Mouse (Mus musculus) forebrain, embryonic 14.5 days (tissue): ENCODE measurements around the gene Aff3. TPM values are rescaled to one million over a fixed set of nuclear protein-coding genes. Genes with fewer than 3 reads are reported as not detected.

ENCODE experiments used
- ATAC-seq: fragments of 200-750 bp; cut with Nextera tagmentation; 2 replicates; pipeline ENCODE4 v1.8.0; 2017; ENCODE audit warnings: mild to moderate bottlenecking, moderate library complexity
- DNase-seq: peaks from one replicate; pipeline ENCODE4 v3.0.0-alpha.2; 2015; ENCODE audit warnings: low spot score
- H3K27ac ChIP-seq: fragments of 300-500 bp; sonication (generic); 2 replicates; pipeline ENCODE4 v1.5.1; 2014; ENCODE audit warnings: low read depth, mild to moderate bottlenecking, control low read depth, low read length, moderate library complexity
- H3K27me3 ChIP-seq: fragments of 300-500 bp; sonication (generic); replicated peaks from 2 replicates; pipeline ENCODE4 v1.6.1; 2014; ENCODE audit warnings: low read length, control low read depth, mixed read lengths; ENCODE audit not compliant: control insufficient read depth, insufficient read depth
- H3K36me3 ChIP-seq: fragments of 300-500 bp; sonication (generic); 2 replicates; pipeline ENCODE4 v1.6.1; 2014; ENCODE audit warnings: low read length, control low read depth; ENCODE audit not compliant: control insufficient read depth, insufficient read depth
- H3K4me1 ChIP-seq: fragments of 300-500 bp; sonication (generic); 2 replicates; pipeline ENCODE4 v1.6.1; 2014; ENCODE audit warnings: antibody characterized with exemption, low read length, control low read depth; ENCODE audit not compliant: control insufficient read depth, insufficient read depth
- H3K4me2 ChIP-seq: fragments of 300-500 bp; sonication (generic); 2 replicates; pipeline ENCODE4 v1.6.1; 2014; ENCODE audit warnings: mild to moderate bottlenecking, control low read depth, low read length
- H3K4me3 ChIP-seq: fragments of 300-500 bp; sonication (generic); 2 replicates; pipeline ENCODE4 v1.5.1; 2014; ENCODE audit warnings: low read depth, low read length, control low read depth
- H3K9ac ChIP-seq: fragments of 300-500 bp; sonication (generic); 2 replicates; pipeline ENCODE4 v1.6.1; 2014; ENCODE audit warnings: mild to moderate bottlenecking, low read length, control low read depth, moderate library complexity
- H3K9me3 ChIP-seq: fragments of 300-500 bp; sonication (generic); replicated peaks from 2 replicates; pipeline ENCODE4 v1.6.1; 2016; ENCODE audit warnings: low read length, control low read depth, mixed read lengths; ENCODE audit not compliant: control insufficient read depth
- WGBS: fragments of 180-500 bp; shearing (Covaris S2); extraction: QIAGEN DNeasy Blood & Tissue Kit; methylation state at CpG from one replicate; pipeline ENCODE4 v1.1.7; 2014; 5-methylcytosine and 5-hydroxymethylcytosine counted together
- polyA plus RNA-seq: library from polyadenylated mRNA; unstranded; fragments of >200 nt; fragmentation: Nextera tagmentation; extraction: Ambion mirVana; gene quantifications from 2 replicates; pipeline ENCODE4 v1.2.1, GENCODE M21; 2014

Aff3 gene
- polyA plus RNA-seq, 1 experiment from 2014 or later, result 15.5 TPM

DNA sequence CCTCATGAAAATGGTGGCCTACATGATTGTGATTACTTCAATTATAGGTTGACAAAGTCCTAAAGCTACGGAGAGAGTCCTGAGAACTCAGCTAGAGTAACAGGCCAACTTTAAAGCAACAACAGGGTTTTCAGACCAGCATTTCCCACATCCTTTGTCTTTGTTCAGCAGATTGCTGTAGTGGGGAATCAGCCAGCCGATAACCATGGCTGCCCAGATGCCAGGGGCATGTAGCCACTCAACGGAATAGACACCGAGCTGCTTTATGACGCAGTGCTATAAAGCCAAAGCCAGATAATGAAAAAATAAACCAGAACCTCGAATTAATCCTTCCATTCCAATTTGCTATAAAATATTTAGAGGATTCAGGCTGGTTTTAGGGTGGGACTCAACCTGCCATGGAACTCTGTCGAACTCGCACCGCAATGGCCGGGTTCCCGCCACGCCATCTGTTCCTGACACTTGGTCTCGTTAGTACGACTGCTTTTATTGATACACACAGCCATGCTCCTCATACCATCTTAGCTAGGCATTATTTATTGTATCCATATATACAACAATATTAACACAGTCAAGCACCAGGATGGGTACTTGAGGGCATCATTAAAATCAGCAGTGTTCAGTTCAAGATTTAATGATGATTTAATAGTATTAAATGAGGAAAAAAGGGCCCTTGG, 297.2 kb downstream of the Aff3 start:
- Histone ChIP-seq H3K27ac (no peak overlapping the region), H3K4me2 (no peak overlapping the region), H3K9me3 (no peaks in the 10 kb centered on the region), H3K4me3 (no peak overlapping the region), H3K4me1 (peaks cover 11% of the 10 kb centered on the region), H3K9ac (no peak overlapping the region), H3K27me3 (no peaks in the 10 kb centered on the region), H3K36me3 (no peaks in the 10 kb centered on the region)
- peak; percentile 43 for DNase-seq
- WGBS, result 78% methylated on average over 14 of the region's 14 CpGs
- ATAC-seq, result no peak

DNA sequence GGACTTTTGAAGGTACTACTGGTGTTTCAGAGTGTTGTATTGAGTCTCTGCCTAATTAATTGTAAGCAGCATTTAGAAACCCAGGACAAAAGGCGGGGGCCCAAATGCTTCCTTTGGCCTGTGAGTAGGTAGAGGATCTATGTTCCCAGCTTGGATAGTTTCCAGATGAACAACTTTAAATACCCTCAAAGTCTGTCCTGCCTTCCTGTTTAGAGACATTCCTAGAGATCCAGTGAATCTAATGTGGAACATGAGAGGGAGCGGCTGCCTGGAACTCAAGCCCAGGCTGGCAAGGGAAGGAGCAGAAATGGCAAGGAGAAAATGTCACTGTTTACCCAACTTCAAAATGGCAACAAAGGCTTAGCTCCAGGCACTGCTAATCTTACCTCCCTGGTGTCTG, 300.9 kb downstream of the Aff3 start:
- Histone ChIP-seq H3K27ac (no peak overlapping the region), H3K4me3 (no peak overlapping the region), H3K9ac (no peak overlapping the region), H3K4me2 (no peak overlapping the region), H3K9me3 (no peaks in the 10 kb centered on the region), H3K27me3 (no peaks in the 10 kb centered on the region), H3K36me3 (no peaks in the 10 kb centered on the region), H3K4me1 (peaks cover 13% of the 10 kb centered on the region)
- WGBS, result 22% methylated on average over 2 of the region's 2 CpGs
- ATAC-seq (no peak), DNase-seq (peak; percentile 19)

DNA sequence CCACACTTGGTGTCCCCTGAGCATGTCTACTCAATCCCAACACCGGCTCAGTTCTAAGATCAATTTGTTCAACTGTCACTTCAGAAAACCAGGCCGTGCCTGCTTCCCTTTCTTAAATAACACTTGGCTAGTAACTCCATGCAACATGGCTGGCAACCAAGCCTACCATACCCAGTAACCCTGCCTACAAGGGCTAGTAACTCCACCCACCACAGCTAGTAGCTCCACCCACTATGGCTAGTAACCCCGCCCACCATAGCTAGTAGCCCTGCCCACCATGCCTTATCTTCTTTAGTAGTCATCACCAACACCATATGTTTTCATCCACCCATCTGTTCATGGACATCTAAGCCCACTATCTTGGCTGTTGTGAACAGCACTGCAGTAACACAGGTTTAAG, 302.5 kb downstream of the Aff3 start:
- Histone ChIP-seq H3K36me3 (no peaks in the 10 kb centered on the region), H3K9ac (no peak overlapping the region), H3K4me1 (peaks cover 9% of the 10 kb centered on the region; the same call in 1 of the 2 replicates), H3K9me3 (no peaks in the 10 kb centered on the region), H3K4me3 (no peak overlapping the region), H3K4me2 (no peak overlapping the region), H3K27ac (no peak overlapping the region), H3K27me3 (no peaks in the 10 kb centered on the region)
- 96% methylated on average over 3 of the region's 3 CpGs for WGBS
- DNase-seq, result no peak
- ATAC-seq, result no peak

DNA sequence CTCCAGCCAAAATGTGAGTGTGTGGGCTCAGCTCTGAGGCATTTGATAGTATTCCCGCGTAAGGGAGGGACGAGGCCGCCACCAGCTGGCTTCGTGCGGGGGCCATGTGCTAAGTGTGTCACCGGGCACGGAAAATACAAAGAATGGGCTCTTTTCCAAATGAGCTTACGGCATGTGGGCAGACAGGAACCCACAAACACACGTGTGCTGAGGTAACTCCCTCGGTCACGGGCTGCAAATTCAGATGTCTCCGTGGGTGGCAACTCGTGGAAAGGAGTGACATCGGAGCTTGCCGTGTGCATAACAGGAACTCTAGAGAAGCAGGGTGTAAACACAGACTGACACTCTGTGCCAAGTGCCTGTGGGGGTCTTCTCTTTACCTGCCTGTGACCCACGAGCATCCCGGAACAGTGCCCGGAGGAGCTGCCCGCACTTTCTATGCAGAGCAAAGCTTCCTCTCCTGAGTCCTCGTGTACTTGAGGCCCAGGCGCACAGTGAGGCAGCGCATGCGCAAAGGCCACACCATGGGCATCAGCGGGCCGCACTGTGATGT, 305.9 kb downstream of the Aff3 start:
- H3K36me3 ChIP-seq, result no peaks in the 10 kb centered on the region
- H3K4me2 ChIP-seq, result no peak overlapping the region
- H3K27ac ChIP-seq, result no peak overlapping the region
- no peaks in the 10 kb centered on the region for H3K27me3 ChIP-seq
- H3K9ac ChIP-seq, result no peak overlapping the region
- peaks cover 5% of the 10 kb centered on the region; the same call in 1 of the 2 replicates for H3K4me1 ChIP-seq
- ATAC-seq (peak; percentile 50; the same call in 1 of the 2 replicates), DNase-seq (peak; percentile 52)
- 73% methylated on average over 26 of the region's 26 CpGs for WGBS
- H3K4me3 ChIP-seq, result no peak overlapping the region
- H3K9me3 ChIP-seq, result no peaks in the 10 kb centered on the region

DNA sequence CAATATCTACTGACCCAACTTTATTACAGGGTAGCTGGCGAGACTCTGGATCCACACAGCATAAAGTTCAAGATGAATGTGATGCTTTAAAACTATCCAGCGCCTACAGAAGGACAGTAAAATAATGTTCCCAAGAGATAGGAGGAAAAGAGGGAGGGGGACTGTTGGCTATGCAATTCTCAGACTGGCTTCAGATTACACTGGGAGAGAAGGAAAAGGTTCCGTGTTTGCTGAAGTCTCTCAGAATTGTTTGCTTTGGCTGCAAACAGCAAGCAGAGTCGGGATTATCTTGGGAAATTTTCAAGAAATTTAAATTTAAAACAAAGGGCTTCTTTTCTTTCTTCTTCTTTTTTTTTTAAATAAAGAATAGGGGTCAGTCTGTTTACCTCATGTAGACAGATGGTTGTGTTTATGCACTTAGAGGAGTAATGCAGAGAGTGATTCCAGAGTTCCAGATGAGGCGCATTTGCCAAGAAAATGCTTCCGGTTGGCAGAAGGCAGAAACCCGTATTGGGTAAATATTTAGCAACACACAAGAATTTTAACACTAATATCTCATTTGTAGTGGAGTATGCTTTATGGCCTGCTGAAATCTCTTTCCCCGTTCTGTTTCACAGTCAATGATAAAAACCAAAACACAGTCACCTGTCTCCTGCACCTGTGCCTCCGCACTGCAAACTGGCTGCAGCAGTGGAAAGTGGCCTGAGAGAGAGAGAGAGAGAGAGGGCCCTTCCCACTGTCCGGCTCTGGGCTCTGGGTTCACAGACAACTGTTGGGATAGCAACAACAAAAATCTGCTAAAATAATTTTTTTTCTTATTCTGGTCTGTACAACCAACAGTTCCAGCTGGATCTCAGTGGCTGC, 306.6 kb downstream of the Aff3 start:
- H3K4me1 ChIP-seq, result peaks cover 4% of the 10 kb centered on the region; the same call in 1 of the 2 replicates
- H3K9me3 ChIP-seq, result no peaks in the 10 kb centered on the region
- DNase-seq, result peak; percentile 66
- peak; percentile 58; the same call in 1 of the 2 replicates for ATAC-seq
- no peak overlapping the region for H3K27ac ChIP-seq
- H3K4me2 ChIP-seq, result no peak overlapping the region
- WGBS, result 76% methylated on average over 10 of the region's 10 CpGs
- H3K36me3 ChIP-seq, result no peaks in the 10 kb centered on the region
- no peak overlapping the region for H3K4me3 ChIP-seq
- H3K27me3 ChIP-seq, result no peaks in the 10 kb centered on the region
- no peak overlapping the region for H3K9ac ChIP-seq

DNA sequence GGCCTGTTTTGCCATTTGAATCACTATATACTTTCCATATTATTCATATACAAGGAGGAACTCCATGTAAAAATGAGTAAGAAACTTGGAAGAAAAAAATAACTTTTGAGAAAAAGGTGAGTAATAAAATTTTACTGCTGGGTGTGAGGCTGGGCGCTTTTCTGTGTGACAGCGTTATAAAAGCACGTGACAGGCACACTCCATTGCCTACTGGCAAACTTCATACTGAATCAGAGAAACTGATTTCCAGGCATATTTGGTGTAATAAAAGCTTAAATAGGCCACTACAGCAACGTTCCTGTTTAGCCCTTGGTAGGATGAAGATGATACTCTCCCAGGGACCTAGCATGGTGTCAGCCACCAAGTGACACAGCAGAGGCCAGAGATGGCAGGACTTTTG, 310.2 kb downstream of the Aff3 start:
- WGBS, result 95% methylated on average over 4 of the region's 4 CpGs
- DNase-seq (no peak), ATAC-seq (no peak)
- Histone ChIP-seq H3K9me3 (no peaks in the 10 kb centered on the region), H3K27me3 (no peaks in the 10 kb centered on the region), H3K4me1 (peaks cover 4% of the 10 kb centered on the region; the same call in 1 of the 2 replicates), H3K9ac (no peak overlapping the region), H3K36me3 (no peaks in the 10 kb centered on the region), H3K4me3 (no peak overlapping the region), H3K27ac (no peak overlapping the region), H3K4me2 (no peak overlapping the region)

DNA sequence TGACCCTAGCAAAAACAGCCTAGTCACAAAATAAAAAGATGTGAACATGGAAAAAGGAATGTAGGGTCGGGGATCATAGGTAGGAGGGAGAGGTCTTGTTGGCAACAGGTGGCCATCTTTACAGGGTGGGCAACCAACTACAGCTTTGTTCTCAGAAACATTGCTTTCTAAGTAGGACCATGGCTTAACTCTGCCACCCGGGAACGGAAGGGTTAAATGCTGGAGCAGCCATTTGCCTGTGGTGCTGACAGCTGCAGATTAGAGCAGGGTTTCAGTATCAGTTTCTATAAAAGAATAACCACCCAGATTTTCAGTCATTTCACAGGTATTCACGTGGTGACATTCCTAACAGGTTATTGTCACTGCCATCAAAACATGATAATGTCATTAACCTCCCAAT, 317.4 kb downstream of the Aff3 start:
- Histone ChIP-seq H3K9me3 (no peaks in the 10 kb centered on the region), H3K4me1 (no peaks in the 10 kb centered on the region), H3K27ac (no peak overlapping the region), H3K9ac (no peak overlapping the region), H3K4me3 (no peak overlapping the region), H3K36me3 (no peaks in the 10 kb centered on the region), H3K4me2 (no peak overlapping the region), H3K27me3 (no peaks in the 10 kb centered on the region)
- DNase-seq (no peak), ATAC-seq (no peak)
- 85% methylated on average over 4 of the region's 4 CpGs for WGBS

DNA sequence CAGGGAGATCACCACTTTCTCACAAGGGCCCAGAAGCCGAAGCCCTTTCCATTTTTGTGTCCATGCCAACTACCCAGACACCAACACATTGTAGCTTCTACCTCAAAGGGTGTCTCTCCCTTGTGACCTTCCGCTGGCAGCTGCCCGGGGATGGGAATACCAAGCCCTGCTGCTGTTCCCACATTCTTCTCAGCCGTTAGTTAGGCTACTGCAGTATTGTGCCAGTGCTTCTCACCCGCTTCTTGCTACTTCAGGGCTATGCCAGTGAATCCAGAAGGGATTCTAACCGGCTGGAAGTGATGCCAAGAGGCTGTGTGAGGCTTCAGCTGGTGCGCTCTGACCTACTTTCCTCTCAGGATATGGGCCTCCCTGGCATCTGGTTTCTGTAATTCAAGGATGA, 330.5 kb downstream of the Aff3 start:
- H3K27ac ChIP-seq, result no peak overlapping the region; the same call in 1 of the 2 replicates
- no peaks in the 10 kb centered on the region for H3K36me3 ChIP-seq
- H3K9ac ChIP-seq, result no peak overlapping the region
- ATAC-seq (peak; percentile 46; the same call in 1 of the 2 replicates), DNase-seq (peak; percentile 61)
- peaks cover 15% of the 10 kb centered on the region; the same call in 1 of the 2 replicates for H3K4me1 ChIP-seq
- no peaks in the 10 kb centered on the region for H3K9me3 ChIP-seq
- no peak overlapping the region for H3K4me3 ChIP-seq
- WGBS, result 74% methylated on average over 7 of the region's 7 CpGs
- H3K4me2 ChIP-seq, result no peak overlapping the region
- no peaks in the 10 kb centered on the region for H3K27me3 ChIP-seq
